Mouse (Mus musculus) heart, embryonic 10.5 days (tissue): ENCODE results near the gene Rnf183. TPM values are rescaled to one million over a fixed set of nuclear protein-coding genes. Genes with fewer than 3 reads are reported as not detected.
"Not testable (repeated sequence)": the region's sequence is repeated elsewhere in the genome, so short reads cannot be mapped to it uniquely, and the experiment has no call there.

Experiments used
- DNase-seq: peaks from one replicate; pipeline ENCODE4 v3.0.0-alpha.2; 2017; ENCODE audit warnings: low spot score
- H3K27ac ChIP-seq: fragments of 300-500 bp; sonication (generic); 2 replicates; pipeline ENCODE4 v1.5.1; 2016; ENCODE audit warnings: mild to moderate bottlenecking
- H3K27me3 ChIP-seq: fragments of 300-500 bp; sonication (generic); 2 replicates; pipeline ENCODE4 v1.6.1; 2016; ENCODE audit warnings: mild to moderate bottlenecking; ENCODE audit not compliant: poor library complexity, insufficient read depth, severe bottlenecking
- H3K36me3 ChIP-seq: fragments of 300-500 bp; sonication (generic); 2 replicates; pipeline ENCODE4 v1.6.1; 2016; ENCODE audit warnings: mild to moderate bottlenecking, moderate library complexity
- H3K4me1 ChIP-seq: fragments of 300-500 bp; sonication (generic); 2 replicates; pipeline ENCODE4 v1.6.1; 2016; ENCODE audit warnings: mild to moderate bottlenecking
- H3K4me3 ChIP-seq: fragments of 300-500 bp; sonication (generic); 2 replicates; pipeline ENCODE4 v1.5.1; 2016; ENCODE audit warnings: mild to moderate bottlenecking, moderate library complexity
- H3K9me3 ChIP-seq: fragments of 300-500 bp; sonication (generic); 2 replicates; pipeline ENCODE4 v1.6.1; 2016; ENCODE audit warnings: mild to moderate bottlenecking, moderate library complexity
- WGBS: fragments of 180-500 bp; shearing (Covaris S2); methylation state at CpG from one replicate; pipeline ENCODE4 v1.1.7; 2016; 5-methylcytosine and 5-hydroxymethylcytosine counted together
- polyA plus RNA-seq: library from polyadenylated mRNA; unstranded; fragments of >200 nt; fragmentation: Nextera tagmentation; extraction: Ambion mirVana; gene quantifications from 2 replicates; pipeline ENCODE4 v1.2.1, GENCODE M21; 2016

Rnf183 gene
- polyA plus RNA-seq, result not detected in 2 replicates

DNA sequence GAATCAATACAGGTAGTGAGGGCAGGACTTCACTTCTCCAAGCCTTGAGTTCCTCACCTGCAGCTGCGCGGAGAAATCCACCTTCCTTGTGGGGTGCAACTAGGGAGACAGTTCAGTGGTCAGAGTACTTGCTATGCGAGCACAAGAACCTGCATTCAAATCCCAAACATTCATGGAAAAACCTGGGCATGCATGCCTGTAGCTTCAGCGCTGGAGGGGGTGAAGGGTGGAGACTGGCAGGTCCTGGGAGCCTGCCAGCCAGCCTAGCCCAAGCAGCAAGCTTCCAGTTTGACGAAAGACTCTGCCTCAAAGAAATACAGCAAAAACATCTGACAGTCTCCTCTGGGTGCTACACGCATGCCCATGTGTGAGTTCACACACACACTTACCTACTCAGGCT, at the start of gene Rnf183:
Rnf183 (minus strand) TSS at position 172 of the 400 bp plus-strand sequence.
- DNase-seq, result no peak
- Histone ChIP-seq H3K36me3 (no peaks in the 10 kb centered on the region), H3K4me3 (no peak within 1 kb of the TSS), H3K4me1 (no peaks in the 10 kb centered on the region), H3K27ac (no peak within 1 kb of the TSS), H3K9me3 (no peaks in the 10 kb centered on the region), H3K27me3 (no peaks in the 10 kb centered on the region)
- 79% methylated on average over 6 of the region's 6 CpGs for WGBS

DNA sequence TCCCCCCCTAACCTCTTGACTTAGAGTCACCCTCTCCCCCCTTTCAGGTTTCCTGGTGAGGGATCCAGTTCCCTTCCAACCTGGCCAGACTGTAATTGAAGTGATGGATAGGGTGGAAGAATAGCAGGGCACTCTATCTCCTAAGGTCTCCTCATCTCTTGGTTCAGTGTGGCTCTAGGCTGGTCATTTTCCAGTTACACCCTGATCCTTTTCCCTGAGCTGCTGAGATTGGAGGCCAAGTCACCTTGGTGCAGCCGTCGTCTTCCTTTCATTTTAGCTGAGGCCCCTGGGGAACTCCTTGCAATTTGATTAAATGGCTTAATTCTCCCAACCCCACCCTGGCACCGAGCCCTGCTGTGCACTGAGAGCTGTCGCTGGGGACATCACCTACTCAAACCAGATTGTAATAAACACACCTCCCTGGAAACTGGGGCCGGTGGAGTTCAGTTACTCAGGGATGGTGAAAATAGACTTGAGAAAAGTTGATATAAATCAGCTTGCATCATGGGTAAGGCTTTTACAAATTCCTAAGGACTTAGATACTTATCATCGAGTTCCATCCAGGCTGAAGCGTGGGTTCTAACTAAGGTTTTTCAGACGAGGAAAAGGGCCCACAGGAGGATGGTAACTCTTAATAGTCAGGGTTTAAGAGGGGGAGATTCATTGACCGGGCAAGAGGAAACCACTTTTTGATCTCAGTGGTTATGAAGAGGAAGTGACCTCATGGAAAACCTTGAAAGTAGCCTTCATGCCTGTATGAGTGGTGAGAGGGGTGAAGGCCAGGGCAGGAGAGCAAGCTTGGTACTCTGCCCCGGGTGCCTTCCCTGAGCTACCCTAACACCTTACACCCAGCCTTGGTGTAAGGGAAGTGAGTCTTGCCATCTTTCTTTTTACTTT, 45.9 kb upstream of the Rnf183 start:
- H3K9me3 ChIP-seq, result no peaks in the 10 kb centered on the region
- 45% methylated on average over 10 of the region's 10 CpGs for WGBS
- peaks cover 9% of the 10 kb centered on the region for H3K4me1 ChIP-seq
- DNase-seq, result no peak
- H3K4me3 ChIP-seq, result no peak overlapping the region
- H3K27me3 ChIP-seq, result peaks cover 39% of the 10 kb centered on the region
- H3K36me3 ChIP-seq, result no peaks in the 10 kb centered on the region
- no peak overlapping the region for H3K27ac ChIP-seq

DNA sequence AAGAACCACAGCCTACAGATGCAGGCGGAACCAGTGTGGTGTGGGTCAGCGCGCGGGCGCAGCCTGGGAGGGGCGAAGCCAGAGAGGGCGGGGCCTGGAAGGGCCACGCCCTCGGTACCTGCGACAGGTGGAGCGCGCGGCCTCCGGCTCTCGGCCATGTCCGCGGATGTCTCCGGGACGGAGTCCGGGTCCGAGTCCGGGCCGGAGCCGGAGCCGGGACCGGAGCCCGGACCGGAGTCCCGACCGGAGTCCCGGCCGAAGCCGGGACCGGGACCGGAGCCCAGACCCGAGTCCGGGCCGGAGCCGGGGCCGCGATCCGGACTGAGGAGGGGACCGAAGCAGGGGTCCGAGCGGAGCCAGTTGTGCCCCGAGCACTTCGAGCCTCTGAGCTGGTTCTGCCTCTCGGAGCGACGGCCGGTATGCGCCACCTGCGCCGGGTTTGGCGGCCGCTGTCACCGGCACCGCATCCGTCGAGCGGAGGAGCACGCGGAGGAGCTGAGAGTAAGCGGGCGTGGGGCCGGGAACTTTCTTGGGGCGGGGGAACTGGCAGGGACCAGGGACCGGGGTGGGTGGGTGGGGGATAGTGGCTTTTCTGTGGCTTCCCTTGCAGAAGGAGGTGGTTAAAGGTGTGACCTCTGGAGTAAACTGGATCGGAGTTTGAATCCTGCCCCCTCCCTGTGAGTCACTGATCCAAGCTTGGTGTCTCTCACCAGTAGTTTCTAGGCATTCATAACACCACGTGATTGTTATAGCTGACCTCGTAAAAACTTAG, 45.1 kb upstream of the Rnf183 start, which contains the start of gene Bspry:
Bspry (plus strand) TSS at position 117 of the 772 bp plus-strand sequence.
- Histone ChIP-seq H3K36me3 (no peaks in the 10 kb centered on the region), H3K4me1 (peaks cover 6% of the 10 kb centered on the region), H3K27ac (0 out of 2 replicates have a peak within 1 kb of the TSS, but pooled peaks have one; percentile 18), H3K9me3 (no peaks in the 10 kb centered on the region), H3K4me3 (peak within 1 kb of the TSS; percentile 68), H3K27me3 (peaks cover 39% of the 10 kb centered on the region)
- 2% methylated on average over 71 of the region's 71 CpGs for WGBS
- no peak for DNase-seq

DNA sequence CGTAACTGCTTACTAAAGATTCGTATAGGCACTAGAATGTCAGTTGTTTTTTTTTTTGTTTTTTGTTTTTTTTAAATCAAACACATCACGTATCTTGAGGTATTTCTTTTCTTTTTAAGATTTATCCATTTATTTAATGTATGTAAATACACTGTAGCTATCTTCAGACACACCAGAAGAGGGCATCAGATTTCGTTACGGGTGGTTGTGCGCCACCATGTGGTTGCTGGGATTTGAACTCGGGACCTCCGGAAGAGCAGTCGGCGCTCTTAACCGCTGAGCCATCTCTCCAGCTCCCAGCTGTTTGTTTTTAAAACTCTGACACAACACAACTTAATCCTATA, 44.5 kb upstream of the Rnf183 start:
- not testable (repeated sequence) for H3K27ac ChIP-seq, DNase-seq, H3K36me3 ChIP-seq, H3K9me3 ChIP-seq, H3K4me1 ChIP-seq
- WGBS, result 13% methylated on average over 11 of the region's 11 CpGs
- Histone ChIP-seq H3K4me3 (peak overlapping the region; percentile 68), H3K27me3 (peaks cover 39% of the 10 kb centered on the region)

DNA sequence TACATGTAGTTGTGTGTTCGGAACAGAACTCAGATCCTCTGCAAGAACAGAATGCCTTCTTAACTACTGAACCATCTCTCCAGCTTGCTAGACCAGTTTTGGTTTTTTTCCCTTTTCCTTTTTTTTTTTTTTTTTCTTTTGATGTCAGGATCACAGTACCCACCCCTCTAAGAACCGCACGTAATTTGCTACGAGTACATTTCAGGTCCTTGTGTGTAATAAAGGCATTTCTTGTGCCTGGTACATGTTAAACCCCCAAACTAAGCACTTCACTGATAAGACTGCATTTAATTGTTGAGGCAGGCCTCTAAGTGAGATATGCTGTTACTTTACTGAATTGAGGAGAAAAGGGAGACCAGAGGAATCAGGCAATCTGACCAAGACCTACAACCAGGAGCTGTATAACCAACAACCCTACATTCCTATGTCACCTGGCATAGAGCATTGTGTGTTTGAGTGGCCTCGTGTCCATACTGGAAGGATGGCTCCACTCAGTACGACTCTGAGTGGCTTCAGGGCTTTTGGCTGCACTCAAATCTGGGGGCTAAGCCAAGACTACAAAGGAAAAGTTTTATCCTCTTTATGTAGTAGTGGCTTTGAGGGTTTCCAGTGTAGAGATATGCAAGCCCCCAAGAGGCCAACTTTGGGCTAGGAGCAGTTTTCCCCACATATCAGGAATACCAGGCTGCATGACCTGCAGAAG, 42.6 kb upstream of the Rnf183 start:
- Histone ChIP-seq H3K4me3 (no peak overlapping the region), H3K36me3 (no peaks in the 10 kb centered on the region), H3K4me1 (peaks cover 6% of the 10 kb centered on the region), H3K9me3 (no peaks in the 10 kb centered on the region), H3K27ac (no peak overlapping the region), H3K27me3 (peaks cover 39% of the 10 kb centered on the region)
- 72% methylated on average over 6 of the region's 6 CpGs for WGBS
- DNase-seq, result no peak

DNA sequence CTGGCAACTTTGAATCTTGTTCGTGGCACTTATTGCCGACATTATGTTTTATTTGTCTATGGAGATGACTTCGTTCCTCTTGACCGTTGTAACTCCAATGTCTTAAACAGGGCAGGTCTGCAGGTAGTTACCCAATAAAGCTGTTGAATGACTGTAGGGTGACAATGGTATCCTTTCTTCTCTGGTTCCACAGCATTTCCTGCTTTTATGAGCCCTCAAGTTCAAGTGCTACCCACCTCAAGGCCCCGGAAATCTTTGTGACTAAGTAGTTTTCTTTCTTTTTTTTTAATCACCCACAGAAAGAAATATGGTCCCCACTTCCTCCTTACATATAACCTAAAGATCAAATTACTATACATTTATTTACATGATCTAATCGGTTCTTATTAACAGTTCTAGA, 40.7 kb upstream of the Rnf183 start:
- DNase-seq, result no peak

DNA sequence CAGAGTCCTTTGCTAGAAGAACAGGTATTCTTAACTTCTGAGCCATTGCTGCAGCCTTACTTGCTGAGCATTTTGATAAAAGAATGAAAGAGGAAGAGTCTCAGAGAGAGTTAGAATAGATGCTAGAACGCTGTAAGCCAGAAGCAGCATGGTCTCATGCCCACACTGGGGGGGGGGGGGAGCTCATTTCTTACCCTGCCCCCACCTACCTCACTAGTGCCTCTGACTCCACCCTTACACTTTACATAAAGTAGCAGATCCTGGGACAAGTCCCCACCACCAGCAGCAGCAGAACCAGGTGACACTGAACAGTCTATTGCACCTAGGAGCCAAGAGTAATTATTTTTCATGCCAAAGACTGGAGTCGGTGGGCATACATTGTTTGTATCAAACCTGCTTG, 40.1 kb upstream of the Rnf183 start:
- no peak overlapping the region for H3K27ac ChIP-seq
- H3K4me3 ChIP-seq, result no peak overlapping the region
- H3K4me1 ChIP-seq, result peaks cover 9% of the 10 kb centered on the region
- no peaks in the 10 kb centered on the region for H3K9me3 ChIP-seq
- no peaks in the 10 kb centered on the region for H3K36me3 ChIP-seq
- 74% methylated on average over 2 of the region's 2 CpGs for WGBS
- H3K27me3 ChIP-seq, result peaks cover 14% of the 10 kb centered on the region
- no peak for DNase-seq

More for the DNA sequence above, 40.7 kb upstream of the Rnf183 start:
- Histone ChIP-seq H3K4me1 (peaks cover 7% of the 10 kb centered on the region), H3K36me3 (no peaks in the 10 kb centered on the region), H3K4me3 (no peak overlapping the region), H3K9me3 (no peaks in the 10 kb centered on the region), H3K27ac (no peak overlapping the region), H3K27me3 (peaks cover 21% of the 10 kb centered on the region)
- WGBS, result 85% methylated on average over 6 of the region's 6 CpGs

DNA sequence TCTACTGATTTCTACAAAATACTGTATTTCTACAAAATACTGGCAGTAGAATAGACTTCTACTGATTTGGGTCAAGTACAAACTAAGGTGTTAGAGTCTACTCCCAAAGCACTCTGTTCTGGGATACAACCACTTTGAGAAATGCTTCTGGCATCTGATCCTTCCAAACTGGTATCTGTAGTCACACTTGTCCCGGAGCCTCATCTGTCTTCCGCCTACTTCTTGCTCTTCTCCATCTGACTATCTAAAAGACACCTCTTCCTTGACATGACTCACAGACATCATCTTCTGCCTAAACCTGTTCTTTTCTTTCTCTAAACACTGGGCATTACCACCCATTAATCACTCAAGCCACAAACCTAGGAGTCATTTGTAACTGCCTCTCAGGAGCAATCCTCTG, 37.0 kb upstream of the Rnf183 start:
- H3K36me3 ChIP-seq, result no peaks in the 10 kb centered on the region
- no peak overlapping the region for H3K27ac ChIP-seq
- H3K9me3 ChIP-seq, result no peaks in the 10 kb centered on the region
- H3K27me3 ChIP-seq, result no peaks in the 10 kb centered on the region
- no peak for DNase-seq
- WGBS, result 91% methylated on average over 2 of the region's 2 CpGs
- H3K4me1 ChIP-seq, result peaks cover 5% of the 10 kb centered on the region
- H3K4me3 ChIP-seq, result no peak overlapping the region

DNA sequence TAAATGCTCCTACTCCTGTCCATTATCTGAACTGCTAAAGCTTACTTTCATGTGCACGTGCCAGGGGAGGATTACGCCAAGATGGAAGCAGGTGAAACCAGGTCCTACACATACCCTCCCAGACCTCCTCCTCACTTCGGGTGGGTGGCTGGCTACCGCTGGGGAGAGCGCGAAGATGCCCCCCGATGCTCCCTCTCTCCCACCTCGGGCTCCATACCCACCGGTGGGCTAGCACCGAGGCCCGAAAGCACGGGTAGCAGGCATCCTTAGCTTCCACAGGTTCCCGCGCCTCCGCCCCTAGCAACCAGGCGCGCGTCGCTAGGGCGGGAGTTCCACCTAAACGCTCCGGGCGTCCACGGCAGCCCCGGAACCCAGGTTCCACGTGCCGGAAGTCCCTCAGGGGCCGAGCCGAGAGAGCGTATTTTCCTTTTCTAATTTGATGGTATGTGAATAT, 35.6 kb upstream of the Rnf183 start, which contains the start of gene Wdr31:
Wdr31 (minus strand) TSS at position 299 of the 454 bp plus-strand sequence.
- Histone ChIP-seq H3K9me3 (no peaks in the 10 kb centered on the region), H3K36me3 (no peaks in the 10 kb centered on the region), H3K27ac (peak within 1 kb of the TSS; percentile 82), H3K4me1 (peaks cover 5% of the 10 kb centered on the region), H3K27me3 (no peaks in the 10 kb centered on the region), H3K4me3 (peak within 1 kb of the TSS; percentile 78)
- under 1% methylated on average over 30 of the region's 30 CpGs for WGBS
- peak; percentile 90 for DNase-seq

DNA sequence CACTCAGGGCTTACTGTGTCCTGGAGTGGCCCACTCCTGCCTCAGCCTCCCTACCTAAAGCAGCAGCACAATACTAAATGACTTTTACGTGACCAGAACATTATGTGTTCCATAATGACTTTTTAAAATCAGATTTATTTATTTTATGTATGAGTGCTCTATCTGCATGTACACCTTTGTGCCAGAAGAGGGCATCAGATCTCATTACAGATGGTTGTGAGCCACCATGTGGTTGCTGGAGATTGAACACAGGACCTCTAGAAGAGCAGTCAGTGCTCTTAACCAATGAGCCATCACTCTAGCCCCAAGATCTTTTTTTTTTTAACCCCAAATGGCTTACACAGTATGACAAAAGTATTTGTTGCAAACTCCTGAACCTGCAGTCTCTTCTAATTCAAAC, 33.1 kb upstream of the Rnf183 start:
- Histone ChIP-seq H3K4me3 (no peak overlapping the region), H3K4me1 (peaks cover 5% of the 10 kb centered on the region), H3K27ac (no peak overlapping the region), H3K36me3 (no peaks in the 10 kb centered on the region), H3K27me3 (no peaks in the 10 kb centered on the region), H3K9me3 (no peaks in the 10 kb centered on the region)
- DNase-seq, result no peak
- 82% methylated on average over 1 of the region's 1 CpGs for WGBS

DNA sequence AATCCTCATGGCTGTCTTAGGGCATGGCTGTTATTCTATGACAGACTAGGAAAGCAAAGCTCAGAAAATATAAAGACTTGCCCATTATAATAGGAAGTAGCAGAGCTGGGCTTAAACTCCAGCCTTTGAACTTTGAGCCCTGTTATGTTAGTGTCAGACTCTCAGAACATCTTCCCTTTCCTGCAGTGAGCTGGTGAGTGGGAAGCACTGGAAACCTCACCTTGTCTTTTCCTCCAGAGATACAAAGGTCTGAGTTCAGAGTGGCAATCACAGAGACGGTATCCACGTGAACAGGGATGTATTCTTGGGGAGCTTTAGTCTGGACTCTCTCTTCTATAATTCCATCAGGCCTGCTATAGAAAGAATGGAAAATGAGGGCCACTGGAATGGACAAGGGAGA, 28.1 kb upstream of the Rnf183 start:
- Histone ChIP-seq H3K4me1 (0 out of 2 replicates have a peak, but pooled peaks cover 3% of the 10 kb centered on the region), H3K9me3 (no peaks in the 10 kb centered on the region), H3K27ac (no peak overlapping the region), H3K4me3 (no peak overlapping the region), H3K27me3 (no peaks in the 10 kb centered on the region), H3K36me3 (0 out of 2 replicates have a peak, but pooled peaks cover 3% of the 10 kb centered on the region)
- 72% methylated on average over 2 of the region's 2 CpGs for WGBS
- no peak for DNase-seq

DNA sequence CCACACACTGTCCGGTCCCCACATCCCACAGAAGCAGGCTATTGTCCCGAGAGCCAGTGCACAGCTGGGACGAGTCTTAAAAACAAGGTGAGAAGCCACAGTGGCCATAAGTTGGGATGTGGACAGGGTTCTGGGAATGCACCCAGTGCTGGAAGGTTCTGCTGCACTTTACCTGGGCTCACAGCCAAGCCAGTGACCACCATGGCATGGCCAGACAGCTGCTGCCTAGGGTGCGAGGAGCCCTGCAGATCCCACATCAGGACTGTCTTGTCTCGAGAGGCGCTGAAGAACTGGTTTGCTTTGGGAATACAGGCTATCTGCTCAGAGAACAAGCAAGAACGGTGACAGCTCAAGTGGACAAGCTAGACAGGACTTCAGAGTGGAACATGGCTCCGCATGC, 25.3 kb upstream of the Rnf183 start:
- no peak for DNase-seq
- 85% methylated on average over 8 of the region's 8 CpGs for WGBS
- Histone ChIP-seq H3K9me3 (no peaks in the 10 kb centered on the region), H3K27me3 (no peaks in the 10 kb centered on the region), H3K27ac (no peak overlapping the region), H3K4me3 (no peak overlapping the region), H3K36me3 (0 out of 2 replicates have a peak, but pooled peaks cover 3% of the 10 kb centered on the region), H3K4me1 (0 out of 2 replicates have a peak, but pooled peaks cover 3% of the 10 kb centered on the region)
